Mouse (Mus musculus) heart, adult 2 months (tissue): ENCODE measurements around the gene Cdkn2aipnl.

ENCODE experiments used
- CTCF ChIP-seq: fragments of 200-600 bp; IDR thresholded peaks from 2 replicates; pipeline ENCODE4 v1.8.1; 2022; ENCODE audit warnings: antibody characterized with exemption, mild to moderate bottlenecking, moderate library complexity
- POLR2A ChIP-seq: fragments of 200-500 bp; IDR thresholded peaks from 2 replicates; pipeline ENCODE4 v1.6.1; 2011; ENCODE audit warnings: mild to moderate bottlenecking, low read depth, low read length, control low read depth; ENCODE audit not compliant: insufficient read depth

GRCm38 (mm10) chr11:51931138-51931537, 36.3 kb upstream of the Cdkn2aipnl start:
- TF ChIP-seq POLR2A: no peak
- TF ChIP-seq CTCF: no peak
